Mouse (Mus musculus): ENCODE results near the gene Gm43064. TPM values are rescaled to one million over a fixed set of nuclear protein-coding genes. Genes with fewer than 3 reads are reported as not detected.
"Not testable (repeated sequence)": the region's sequence is repeated elsewhere in the genome, so short reads cannot be mapped to it uniquely, and the experiment has no call there.

The Gm43064 gene
- polyA plus RNA-seq, 1 experiment from 2014 or later, result 0.08 TPM

- peak within 1 kb of the TSS; percentile 73 for H3K4me2 ChIP-seq (ENCODE audit: low read depth, severe bottlenecking)
- H3K27ac ChIP-seq (replicated peaks; ENCODE audit: low read depth, low read length), result 0 out of 2 replicates have a peak within 1 kb of the TSS, but pooled peaks have one; percentile 22
- no peaks in the 10 kb centered on the region for H3K36me3 ChIP-seq (ENCODE audit: control insufficient read depth, insufficient read depth, low read length)
- H3K4me1 ChIP-seq (ENCODE audit: control insufficient read depth, insufficient read depth, low read length), result 0 out of 2 replicates have a peak, but pooled peaks cover 2% of the 10 kb centered on the region
- H3K4me3 ChIP-seq (ENCODE audit: low read depth, low read length), result peak within 1 kb of the TSS; percentile 74
- DNase-seq (ENCODE audit: low spot score) (peak; percentile 94), ATAC-seq (ENCODE audit: insufficient number of reproducible peaks, low FRiP score, low TSS enrichment, low read depth) (peak; percentile 89)
- H3K27me3 ChIP-seq (ENCODE audit: control insufficient read depth, insufficient read depth, low read length), result no peaks in the 10 kb centered on the region
- 10% methylated on average over 47 of the region's 49 CpGs for WGBS
- peak within 1 kb of the TSS; percentile 81 for H3K9ac ChIP-seq (ENCODE audit: low read length)
- H3K9me3 ChIP-seq (ENCODE audit: control insufficient read depth, low read length), result no peaks in the 10 kb centered on the region
These were observed 17.9 kb upstream of the Gm43064 start, which contains the start of gene Hipk1 for GRCm38 (mm10) chr3:103791230-103792110. Hipk1 (minus strand) TSS chr3:103791563.

DNA sequence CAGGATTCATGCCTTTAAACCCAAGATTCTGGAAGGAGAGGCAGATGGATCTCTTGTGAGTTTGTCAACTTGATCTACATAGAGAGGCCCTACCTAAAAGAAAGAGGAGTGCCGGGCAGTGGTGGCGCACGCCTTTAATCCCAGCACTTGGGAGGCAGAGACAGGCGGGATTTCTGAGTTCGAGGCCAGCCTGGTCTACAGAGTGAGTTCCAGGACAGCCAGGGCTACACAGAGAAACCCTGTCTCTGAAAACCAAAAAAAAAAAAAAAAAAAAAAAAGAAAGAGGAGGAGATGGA is 17.3 kb upstream of the Gm43064 start:
- DNase-seq (ENCODE audit: low spot score); ATAC-seq (ENCODE audit: insufficient number of reproducible peaks, low FRiP score, low TSS enrichment, low read depth); H3K27me3 ChIP-seq (ENCODE audit: control insufficient read depth, insufficient read depth, low read length); H3K9ac ChIP-seq (ENCODE audit: low read length); H3K4me2 ChIP-seq (ENCODE audit: low read depth, severe bottlenecking); H3K27ac ChIP-seq (replicated peaks; ENCODE audit: low read depth, low read length); H3K9me3 ChIP-seq (ENCODE audit: control insufficient read depth, low read length); H3K36me3 ChIP-seq (ENCODE audit: control insufficient read depth, insufficient read depth, low read length); H3K4me1 ChIP-seq (ENCODE audit: control insufficient read depth, insufficient read depth, low read length): not testable (repeated sequence)
- peak overlapping the region; percentile 74 for H3K4me3 ChIP-seq (ENCODE audit: low read depth, low read length)
- 79% methylated on average over 5 of the region's 5 CpGs for WGBS

- no peak overlapping the region for H3K4me2 ChIP-seq (ENCODE audit: low read depth, severe bottlenecking)
- ATAC-seq (ENCODE audit: insufficient number of reproducible peaks, low FRiP score, low TSS enrichment, low read depth) (no peak), DNase-seq (ENCODE audit: low spot score) (no peak)
- H3K4me3 ChIP-seq (ENCODE audit: low read depth, low read length), result no peak overlapping the region
- H3K9me3 ChIP-seq (ENCODE audit: control insufficient read depth, low read length), result no peaks in the 10 kb centered on the region
- H3K36me3 ChIP-seq (ENCODE audit: control insufficient read depth, insufficient read depth, low read length), result no peaks in the 10 kb centered on the region
- no peak overlapping the region for H3K9ac ChIP-seq (ENCODE audit: low read length)
- H3K27ac ChIP-seq (replicated peaks; ENCODE audit: low read depth, low read length), result no peak overlapping the region
- WGBS, result 74% methylated on average over 1 of the region's 1 CpGs
- no peaks in the 10 kb centered on the region for H3K27me3 ChIP-seq (ENCODE audit: control insufficient read depth, insufficient read depth, low read length)
- H3K4me1 ChIP-seq (ENCODE audit: control insufficient read depth, insufficient read depth, low read length), result 0 out of 2 replicates have a peak, but pooled peaks cover 2% of the 10 kb centered on the region
These were observed 16.8 kb upstream of the Gm43064 start for GRCm38 (mm10) chr3:103792566-103792965.

- H3K4me2 ChIP-seq (ENCODE audit: low read depth, severe bottlenecking), result no peak overlapping the region
- H3K27ac ChIP-seq (replicated peaks; ENCODE audit: low read depth, low read length), result no peak overlapping the region
- H3K27me3 ChIP-seq (ENCODE audit: control insufficient read depth, insufficient read depth, low read length), result no peaks in the 10 kb centered on the region
- no peak overlapping the region for H3K4me3 ChIP-seq (ENCODE audit: low read depth, low read length)
- DNase-seq (ENCODE audit: low spot score) (no peak), ATAC-seq (ENCODE audit: insufficient number of reproducible peaks, low FRiP score, low TSS enrichment, low read depth) (no peak)
- WGBS, result 57% methylated on average over 2 of the region's 2 CpGs
- H3K9ac ChIP-seq (ENCODE audit: low read length), result no peak overlapping the region
- H3K9me3 ChIP-seq (ENCODE audit: control insufficient read depth, low read length), result no peaks in the 10 kb centered on the region
- H3K4me1 ChIP-seq (ENCODE audit: control insufficient read depth, insufficient read depth, low read length), result no peaks in the 10 kb centered on the region
- H3K36me3 ChIP-seq (ENCODE audit: control insufficient read depth, insufficient read depth, low read length), result no peaks in the 10 kb centered on the region; the same call in 1 of the 2 replicates
These were observed 13.0 kb upstream of the Gm43064 start for GRCm38 (mm10) chr3:103796389-103796788.

DNA sequence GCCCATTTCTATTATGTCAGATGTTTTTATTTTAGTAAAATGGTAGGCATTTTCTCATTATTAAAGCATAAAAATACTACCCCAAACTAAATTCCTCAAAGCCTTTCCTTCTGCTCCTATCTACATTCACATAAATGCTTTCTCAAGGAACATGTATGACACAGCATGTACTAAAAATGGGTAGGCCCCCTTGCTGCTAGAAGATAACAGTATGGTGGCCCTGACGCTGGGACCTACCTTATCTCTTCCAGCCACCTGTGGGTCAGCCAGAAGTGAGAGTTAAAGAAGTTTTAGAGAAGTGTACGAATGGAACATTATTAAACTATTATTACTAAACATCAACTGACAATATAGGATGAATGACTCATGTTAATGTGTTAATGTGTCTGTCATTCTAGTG is 9.9 kb upstream of the Gm43064 start:
- no peak overlapping the region for H3K4me2 ChIP-seq (ENCODE audit: low read depth, severe bottlenecking)
- no peak overlapping the region for H3K27ac ChIP-seq (replicated peaks; ENCODE audit: low read depth, low read length)
- no peak for ATAC-seq (ENCODE audit: insufficient number of reproducible peaks, low FRiP score, low TSS enrichment, low read depth)
- peaks cover 8% of the 10 kb centered on the region for H3K36me3 ChIP-seq (ENCODE audit: control insufficient read depth, insufficient read depth, low read length)
- DNase-seq (ENCODE audit: low spot score), result no peak
- H3K27me3 ChIP-seq (ENCODE audit: control insufficient read depth, insufficient read depth, low read length), result no peaks in the 10 kb centered on the region
- WGBS, result 83% methylated on average over 2 of the region's 2 CpGs
- no peak overlapping the region for H3K4me3 ChIP-seq (ENCODE audit: low read depth, low read length)
- H3K9ac ChIP-seq (ENCODE audit: low read length), result no peak overlapping the region
- no peaks in the 10 kb centered on the region for H3K4me1 ChIP-seq (ENCODE audit: control insufficient read depth, insufficient read depth, low read length)
- no peaks in the 10 kb centered on the region for H3K9me3 ChIP-seq (ENCODE audit: control insufficient read depth, low read length)

DNA sequence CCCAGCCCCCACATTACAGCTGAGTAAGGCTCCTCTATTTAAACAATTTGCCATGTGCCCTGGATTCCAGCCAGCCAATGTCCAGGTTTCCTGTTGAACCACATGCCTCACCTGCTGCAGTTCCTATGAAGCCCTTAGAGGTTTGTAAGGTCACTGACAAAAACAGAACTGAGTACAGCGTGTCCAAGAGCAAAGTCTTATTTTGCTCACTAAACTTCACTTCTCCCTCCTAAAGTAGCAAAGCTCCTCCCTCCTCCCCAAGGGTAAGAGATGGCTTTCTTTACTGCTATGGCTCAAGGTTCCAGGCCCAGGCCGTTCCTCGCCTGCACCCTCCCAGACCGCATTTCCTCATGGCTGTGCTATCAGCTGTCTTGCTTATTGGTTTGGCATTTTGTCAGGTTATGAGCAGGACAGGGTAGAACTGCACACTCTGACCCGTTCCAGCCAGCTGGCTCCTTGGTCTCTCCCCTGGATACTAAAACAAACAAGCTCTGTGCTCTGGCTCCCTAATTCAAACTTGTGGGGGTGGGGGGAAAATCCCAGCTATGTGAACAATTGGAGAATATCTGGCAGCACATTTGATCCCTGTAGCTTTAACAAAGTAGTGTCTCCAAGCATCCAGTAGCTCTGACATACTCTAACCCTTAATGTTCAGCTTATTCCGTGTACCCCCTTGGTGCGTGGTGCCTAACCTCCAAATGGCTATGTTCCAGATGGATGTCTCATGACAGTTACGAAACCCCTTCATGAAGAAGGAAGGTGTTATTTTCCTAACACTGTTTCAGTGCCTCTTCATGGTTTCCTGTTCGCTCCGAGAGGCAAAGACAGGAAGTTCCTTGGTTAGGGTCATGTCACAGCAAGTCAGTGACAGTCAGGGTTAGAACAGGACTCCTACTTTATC is 7.5 kb upstream of the Gm43064 start:
- Histone ChIP-seq H3K27me3 (ENCODE audit: control insufficient read depth, insufficient read depth, low read length) (no peaks in the 10 kb centered on the region), H3K9ac (ENCODE audit: low read length) (no peak overlapping the region), H3K9me3 (ENCODE audit: control insufficient read depth, low read length) (no peaks in the 10 kb centered on the region), H3K27ac (replicated peaks; ENCODE audit: low read depth, low read length) (no peak overlapping the region), H3K36me3 (ENCODE audit: control insufficient read depth, insufficient read depth, low read length) (peaks cover 8% of the 10 kb centered on the region), H3K4me2 (ENCODE audit: low read depth, severe bottlenecking) (no peak overlapping the region), H3K4me3 (ENCODE audit: low read depth, low read length) (no peak overlapping the region), H3K4me1 (ENCODE audit: control insufficient read depth, insufficient read depth, low read length) (no peaks in the 10 kb centered on the region)
- DNase-seq (ENCODE audit: low spot score) (no peak), ATAC-seq (ENCODE audit: insufficient number of reproducible peaks, low FRiP score, low TSS enrichment, low read depth) (no peak)
- 85% methylated on average over 10 of the region's 10 CpGs for WGBS

- ATAC-seq (ENCODE audit: insufficient number of reproducible peaks, low FRiP score, low TSS enrichment, low read depth), result no peak
- no peaks in the 10 kb centered on the region for H3K27me3 ChIP-seq (ENCODE audit: control insufficient read depth, insufficient read depth, low read length)
- H3K4me3 ChIP-seq (ENCODE audit: low read depth, low read length), result no peak overlapping the region
- H3K9me3 ChIP-seq (ENCODE audit: control insufficient read depth, low read length), result no peaks in the 10 kb centered on the region
- DNase-seq (ENCODE audit: low spot score), result no peak
- WGBS, result 94% methylated on average over 8 of the region's 8 CpGs
- H3K4me1 ChIP-seq (ENCODE audit: control insufficient read depth, insufficient read depth, low read length), result no peaks in the 10 kb centered on the region
- H3K9ac ChIP-seq (ENCODE audit: low read length), result no peak overlapping the region
- H3K27ac ChIP-seq (replicated peaks; ENCODE audit: low read depth, low read length), result no peak overlapping the region
- H3K36me3 ChIP-seq (ENCODE audit: control insufficient read depth, insufficient read depth, low read length), result peaks cover 8% of the 10 kb centered on the region
- H3K4me2 ChIP-seq (ENCODE audit: low read depth, severe bottlenecking), result no peak overlapping the region
These were observed 6.5 kb upstream of the Gm43064 start for GRCm38 (mm10) chr3:103802861-103803260.

DNA sequence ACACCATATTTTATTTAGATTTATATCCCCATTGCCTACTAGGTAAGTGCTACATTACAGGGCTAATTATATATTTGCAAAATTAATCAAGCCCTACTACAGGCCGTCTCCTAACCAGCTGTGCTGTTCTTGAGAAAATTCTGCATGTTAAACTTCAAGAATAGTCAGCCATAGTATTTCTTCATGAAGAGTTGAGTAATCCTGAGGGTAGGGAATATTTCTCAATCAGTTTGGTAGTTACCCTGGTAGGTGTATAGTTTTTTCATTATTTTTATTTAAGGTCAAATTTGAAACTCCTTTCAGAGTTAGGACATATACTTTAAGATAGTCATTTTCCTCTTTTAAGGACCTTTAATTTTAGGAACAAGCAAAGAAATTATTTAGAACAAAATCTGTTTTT is 3.7 kb upstream of the Gm43064 start:
- Histone ChIP-seq H3K4me2 (ENCODE audit: low read depth, severe bottlenecking) (no peak overlapping the region), H3K36me3 (ENCODE audit: control insufficient read depth, insufficient read depth, low read length) (peaks cover 8% of the 10 kb centered on the region), H3K9ac (ENCODE audit: low read length) (no peak overlapping the region), H3K27ac (replicated peaks; ENCODE audit: low read depth, low read length) (no peak overlapping the region), H3K27me3 (ENCODE audit: control insufficient read depth, insufficient read depth, low read length) (no peaks in the 10 kb centered on the region), H3K4me1 (ENCODE audit: control insufficient read depth, insufficient read depth, low read length) (no peaks in the 10 kb centered on the region), H3K4me3 (ENCODE audit: low read depth, low read length) (no peak overlapping the region), H3K9me3 (ENCODE audit: control insufficient read depth, low read length) (no peaks in the 10 kb centered on the region)
- WGBS, result 90% methylated on average over 1 of the region's 1 CpGs
- ATAC-seq (ENCODE audit: insufficient number of reproducible peaks, low FRiP score, low TSS enrichment, low read depth) (no peak), DNase-seq (ENCODE audit: low spot score) (no peak)

Measured in limb, embryonic 11.5 days (tissue).